Mouse (Mus musculus) neural tube, embryonic 11.5 days (tissue): ENCODE measurements at regions not wholly inside any gene's neighbourhood (a gene's known extent, or its start where the extent isn't known, plus 50 kb on each side); places are given as distances from the start of the nearest gene placed in this dataset.

ENCODE experiments used
- ATAC-seq: fragments of 200-750 bp; cut with Nextera tagmentation; 2 replicates; pipeline ENCODE4 v1.8.0; 2017; ENCODE audit warnings: moderate number of reproducible peaks, mild to moderate bottlenecking, moderate TSS enrichment, moderate library complexity; ENCODE audit not compliant: insufficient read depth, low FRiP score, low TSS enrichment
- DNase-seq: peaks from one replicate; pipeline ENCODE4 v3.0.0-alpha.2; 2015; ENCODE audit warnings: low spot score
- H3K27ac ChIP-seq: fragments of 300-500 bp; sonication (generic); 2 replicates; pipeline ENCODE4 v1.5.1; 2014; ENCODE audit warnings: low read depth, mild to moderate bottlenecking, low read length
- H3K27me3 ChIP-seq: fragments of 300-500 bp; sonication (generic); 2 replicates; pipeline ENCODE4 v1.6.1; 2014; ENCODE audit warnings: mild to moderate bottlenecking, low read length, mixed read lengths; ENCODE audit not compliant: control insufficient read depth, insufficient read depth
- H3K36me3 ChIP-seq: fragments of 300-500 bp; sonication (generic); 2 replicates; pipeline ENCODE4 v1.6.1; 2014; ENCODE audit warnings: mild to moderate bottlenecking, low read length, moderate library complexity, mixed read lengths; ENCODE audit not compliant: control insufficient read depth, insufficient read depth
- H3K4me1 ChIP-seq: fragments of 300-500 bp; sonication (generic); 2 replicates; pipeline ENCODE4 v1.6.1; 2014; ENCODE audit warnings: low read length, mixed read lengths; ENCODE audit not compliant: control insufficient read depth, insufficient read depth
- H3K4me2 ChIP-seq: fragments of 300-500 bp; sonication (generic); 2 replicates; pipeline ENCODE4 v1.6.1; 2014; ENCODE audit warnings: low read depth, mild to moderate bottlenecking, moderate library complexity
- H3K4me3 ChIP-seq: fragments of 300-500 bp; sonication (generic); 2 replicates; pipeline ENCODE4 v1.5.1; 2014; ENCODE audit warnings: low read depth, low read length
- H3K9ac ChIP-seq: fragments of 300-500 bp; sonication (generic); 2 replicates; pipeline ENCODE4 v1.6.1; 2014; ENCODE audit warnings: mild to moderate bottlenecking, low read length
- H3K9me3 ChIP-seq: fragments of 300-500 bp; sonication (generic); 2 replicates; pipeline ENCODE4 v1.6.1; 2016; ENCODE audit warnings: low read length; ENCODE audit not compliant: control insufficient read depth
- WGBS: fragments of 180-500 bp; shearing (Covaris S2); extraction: QIAGEN DNeasy Blood & Tissue Kit; methylation state at CpG from one replicate; pipeline ENCODE4 v1.1.7; 2014; 5-methylcytosine and 5-hydroxymethylcytosine counted together

DNA sequence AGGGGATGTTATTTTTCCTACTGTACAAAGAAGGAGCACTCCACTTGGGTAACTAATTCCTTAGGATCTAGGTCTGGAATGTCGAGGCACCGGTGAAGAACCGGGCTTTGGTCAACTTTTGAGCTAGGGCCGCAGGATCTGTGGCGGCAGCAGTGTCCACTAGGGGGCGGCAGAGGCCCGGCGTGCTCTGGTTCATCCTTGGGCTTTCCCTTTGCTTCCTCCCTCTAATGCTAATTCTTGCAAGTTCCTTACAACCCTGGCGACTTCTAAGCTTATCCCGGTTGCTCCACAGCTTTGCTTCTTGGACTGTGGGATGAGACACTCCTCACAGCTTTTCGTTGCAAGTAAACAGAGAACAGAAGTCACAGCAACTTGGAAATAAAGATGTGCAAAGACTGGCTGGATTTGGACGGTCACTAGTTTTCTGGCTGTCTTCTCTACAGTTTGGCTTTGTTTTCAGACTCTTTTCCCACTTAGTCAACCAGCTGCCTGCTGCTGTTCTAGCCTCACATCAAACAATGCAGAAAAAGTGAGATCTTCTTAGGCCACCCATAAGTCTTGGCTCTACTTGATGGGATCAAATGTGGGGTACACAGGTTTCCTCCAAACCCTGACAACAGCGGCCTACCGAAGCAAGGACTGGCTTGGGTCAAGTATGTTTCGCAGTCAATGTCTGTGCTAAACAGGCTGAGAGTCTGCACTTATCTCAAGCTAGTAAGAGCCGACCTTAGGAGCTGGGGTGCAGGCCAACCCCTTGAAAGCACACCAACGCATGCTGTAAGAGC, 51.2 kb upstream of the Tmem72 start:
- Histone ChIP-seq H3K27me3 (no peaks in the 10 kb centered on the region), H3K27ac (no peak overlapping the region), H3K4me1 (no peaks in the 10 kb centered on the region), H3K4me3 (no peak overlapping the region), H3K9ac (no peak overlapping the region), H3K9me3 (no peaks in the 10 kb centered on the region), H3K4me2 (no peak overlapping the region), H3K36me3 (no peaks in the 10 kb centered on the region)
- 37% methylated on average over 17 of the region's 17 CpGs for WGBS
- ATAC-seq, result peak; percentile 55; the same call in 1 of the 2 replicates
- peak; percentile 80 for DNase-seq

DNA sequence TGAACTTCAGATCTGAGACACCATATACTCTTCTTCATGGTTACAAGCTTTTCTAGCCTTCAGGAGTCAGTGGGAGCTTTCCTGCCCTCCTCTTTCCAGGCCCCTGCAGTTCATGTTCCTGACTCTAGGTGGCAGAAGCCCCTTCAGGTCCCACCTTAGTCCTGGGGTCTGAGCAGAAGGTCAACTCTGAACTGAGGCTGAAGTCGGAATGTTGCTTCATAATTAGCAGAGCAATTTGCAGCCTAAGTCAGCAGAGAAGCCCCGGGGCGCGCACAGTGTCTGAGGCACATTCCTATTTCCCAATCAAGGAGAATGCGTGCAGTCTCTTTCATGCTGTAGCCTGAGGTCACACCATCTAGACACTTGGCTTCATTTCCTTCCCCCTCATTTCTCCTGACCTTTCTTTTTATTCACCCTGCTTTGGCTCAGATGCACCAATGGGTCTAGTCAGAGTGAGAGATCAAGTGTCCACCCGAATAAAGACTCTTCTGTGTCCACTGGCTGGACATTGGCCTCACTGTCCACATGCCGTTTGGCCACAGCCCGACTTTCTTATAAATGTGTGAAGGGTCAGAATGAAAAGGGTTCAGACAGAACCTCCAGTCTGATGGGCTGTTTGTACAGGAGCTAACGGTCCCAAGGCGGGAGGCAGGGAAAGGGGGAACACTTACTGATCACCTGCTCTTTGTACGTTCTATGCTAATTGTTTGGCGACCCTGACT, 58.4 kb upstream of the Tmem72 start:
- ATAC-seq, result no peak
- no peak overlapping the region for H3K4me2 ChIP-seq
- no peak overlapping the region for H3K27ac ChIP-seq
- 75% methylated on average over 12 of the region's 12 CpGs for WGBS
- DNase-seq, result peak; percentile 52
- H3K9ac ChIP-seq, result no peak overlapping the region
- H3K27me3 ChIP-seq, result no peaks in the 10 kb centered on the region
- no peaks in the 10 kb centered on the region for H3K9me3 ChIP-seq
- no peaks in the 10 kb centered on the region for H3K36me3 ChIP-seq
- no peaks in the 10 kb centered on the region for H3K4me1 ChIP-seq
- no peak overlapping the region for H3K4me3 ChIP-seq

DNA sequence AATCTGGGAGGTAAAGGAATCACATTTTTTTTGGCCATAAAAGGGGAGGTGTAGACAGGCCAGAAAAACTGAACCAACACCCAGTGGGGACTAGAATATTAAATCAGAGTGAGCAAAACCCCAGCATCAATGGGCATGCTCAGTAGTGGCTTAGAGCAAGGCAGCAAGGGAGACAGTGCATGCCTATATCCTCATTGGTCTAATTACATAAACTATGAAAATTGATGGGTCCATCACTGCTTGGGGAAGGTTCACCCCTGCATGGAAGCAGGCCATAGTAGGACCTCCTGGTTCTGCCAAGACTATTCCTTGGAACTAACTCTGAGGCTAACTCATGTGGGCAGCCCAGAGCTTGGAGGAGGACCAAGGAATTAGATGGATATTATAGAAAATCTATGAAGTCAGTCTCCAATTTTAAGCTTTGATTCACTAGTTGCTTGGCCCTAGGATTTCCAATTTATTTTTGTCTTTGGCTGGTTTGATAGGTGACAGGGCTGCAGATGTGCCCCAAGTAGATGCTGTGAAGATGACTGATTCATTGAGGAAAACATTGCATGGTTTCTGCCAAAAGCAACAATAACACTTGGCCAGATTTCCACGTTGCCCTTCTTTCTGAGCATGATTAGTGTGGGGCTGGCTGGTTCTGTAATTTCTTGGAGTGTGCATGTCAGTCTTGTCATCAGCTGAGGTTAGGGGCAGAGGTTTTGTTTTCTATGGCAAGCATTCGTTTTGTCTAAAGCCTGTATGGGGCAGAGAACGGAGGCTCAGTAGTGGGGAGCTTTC, 70.0 kb upstream of the Tmem72 start:
- no peak overlapping the region for H3K9ac ChIP-seq
- H3K4me3 ChIP-seq, result no peak overlapping the region
- H3K36me3 ChIP-seq, result no peaks in the 10 kb centered on the region
- WGBS, result 67% methylated on average over 3 of the region's 3 CpGs
- DNase-seq (no peak), ATAC-seq (no peak)
- H3K4me1 ChIP-seq, result no peaks in the 10 kb centered on the region
- no peaks in the 10 kb centered on the region for H3K9me3 ChIP-seq
- no peak overlapping the region for H3K4me2 ChIP-seq
- no peak overlapping the region for H3K27ac ChIP-seq
- H3K27me3 ChIP-seq, result no peaks in the 10 kb centered on the region

DNA sequence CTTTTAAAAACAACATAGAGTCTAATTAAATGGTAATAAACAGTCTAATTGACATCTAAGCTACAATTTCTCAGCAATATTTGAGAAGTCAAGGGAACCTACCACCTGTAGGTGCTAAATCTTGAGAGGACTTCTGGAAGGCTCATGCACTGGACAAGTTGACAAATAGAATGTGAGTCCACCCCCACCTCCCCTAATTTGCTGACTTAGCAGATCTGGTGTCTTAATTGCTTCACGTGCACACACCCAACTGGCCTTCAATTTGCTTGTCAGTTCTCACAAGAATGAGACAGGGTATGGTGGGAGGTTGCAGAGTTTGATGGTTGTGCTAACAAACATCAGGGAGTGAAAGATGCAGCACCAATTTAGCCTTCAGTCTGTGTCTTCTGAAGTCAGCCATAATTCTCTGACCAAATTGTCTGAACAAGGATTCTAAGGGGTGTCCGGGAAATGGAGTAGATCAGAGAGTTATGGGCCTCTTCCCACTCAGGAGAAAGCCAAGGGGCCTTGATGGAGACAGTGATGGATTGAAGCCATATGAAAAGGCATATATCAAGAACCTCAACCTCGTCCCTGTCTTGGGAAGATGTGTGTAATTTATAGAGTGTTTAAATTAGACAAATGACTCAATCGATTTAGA, 76.7 kb upstream of the Tmem72 start:
- ATAC-seq, result no peak
- Histone ChIP-seq H3K4me1 (no peaks in the 10 kb centered on the region), H3K4me3 (no peak overlapping the region), H3K36me3 (no peaks in the 10 kb centered on the region), H3K27ac (no peak overlapping the region), H3K4me2 (no peak overlapping the region), H3K27me3 (no peaks in the 10 kb centered on the region), H3K9me3 (no peaks in the 10 kb centered on the region), H3K9ac (no peak overlapping the region)
- no peak for DNase-seq
- 43% methylated on average over 4 of the region's 4 CpGs for WGBS

DNA sequence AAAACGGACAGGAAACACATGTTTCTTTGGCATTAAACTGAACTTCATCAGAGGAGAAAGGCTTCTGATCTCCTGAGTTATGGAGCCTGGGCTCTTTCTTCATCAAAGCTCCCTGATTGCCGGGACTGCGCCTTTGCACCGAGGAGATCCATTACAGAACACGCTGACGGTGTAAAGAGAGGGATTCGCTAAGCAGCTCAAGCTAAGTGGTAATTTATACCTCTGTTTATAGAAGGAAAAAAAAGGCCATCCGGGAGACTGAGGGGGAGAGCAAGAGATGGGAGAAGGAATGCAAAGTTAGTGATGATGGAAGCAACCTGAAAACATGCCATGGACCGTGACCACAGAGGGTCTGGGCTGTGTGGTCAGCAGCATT, 77.2 kb upstream of the Tmem72 start:
- Histone ChIP-seq H3K9me3 (no peaks in the 10 kb centered on the region), H3K27me3 (no peaks in the 10 kb centered on the region), H3K36me3 (no peaks in the 10 kb centered on the region), H3K4me1 (no peaks in the 10 kb centered on the region), H3K4me2 (no peak overlapping the region), H3K9ac (no peak overlapping the region), H3K4me3 (no peak overlapping the region), H3K27ac (no peak overlapping the region)
- 35% methylated on average over 9 of the region's 9 CpGs for WGBS
- ATAC-seq (no peak), DNase-seq (no peak)

DNA sequence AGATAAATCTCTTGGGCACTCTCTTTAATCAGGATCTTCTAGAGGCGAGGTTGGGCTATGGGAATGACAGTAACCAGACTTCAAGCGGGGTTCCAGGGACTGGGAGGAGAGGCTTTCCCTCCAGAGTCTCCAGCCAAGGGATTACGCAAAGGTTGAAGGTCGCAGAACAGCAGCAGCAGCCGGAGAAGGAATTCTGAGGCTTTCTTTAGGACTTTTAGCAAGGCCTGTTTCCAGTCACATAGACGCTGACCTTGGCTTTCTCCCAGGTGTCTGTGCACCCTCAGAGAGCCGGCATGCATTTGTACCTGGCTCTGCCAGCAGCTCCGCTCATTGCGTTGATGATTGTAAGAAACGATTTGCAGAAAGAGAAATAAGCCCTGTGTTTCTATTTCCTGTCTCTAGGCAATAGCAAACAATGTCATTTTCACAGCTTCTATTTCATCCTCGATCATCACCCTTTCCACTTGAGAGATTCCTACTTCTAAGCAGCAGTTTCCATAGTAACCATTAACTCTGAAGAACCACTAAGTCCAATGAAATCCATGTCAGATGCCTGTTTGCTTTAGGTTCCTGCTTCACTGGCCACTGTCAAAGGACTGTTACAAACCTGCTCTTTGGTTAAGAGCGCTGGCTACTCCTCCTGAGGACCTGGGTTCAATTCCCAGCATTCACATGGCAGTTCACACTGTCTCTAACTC, 104.7 kb upstream of the Tmem72 start:
- H3K4me1 ChIP-seq, result no peaks in the 10 kb centered on the region
- H3K27ac ChIP-seq, result no peak overlapping the region
- no peaks in the 10 kb centered on the region for H3K36me3 ChIP-seq

DNA sequence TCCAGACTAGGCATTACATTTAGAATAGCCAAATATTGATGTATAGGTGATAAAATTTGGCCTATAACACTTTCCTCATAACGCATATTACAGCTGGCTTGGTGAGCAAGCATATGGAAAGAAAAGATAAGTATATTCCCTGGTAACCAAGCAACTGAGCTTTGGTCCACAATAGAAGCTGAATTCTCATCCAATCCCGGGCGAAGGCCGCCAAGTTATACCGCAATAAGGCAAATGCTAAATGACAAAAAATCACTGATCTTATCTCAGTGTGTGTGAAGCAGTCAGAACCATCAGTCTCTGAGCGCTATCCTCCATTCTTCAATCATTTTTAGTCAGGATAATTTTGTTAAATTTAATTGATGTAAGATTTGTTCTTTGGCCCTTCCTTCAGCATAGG, 105.9 kb upstream of the Tmem72 start:
- ATAC-seq (no peak), DNase-seq (no peak)
- Histone ChIP-seq H3K9me3 (no peaks in the 10 kb centered on the region), H3K4me3 (no peak overlapping the region), H3K4me1 (no peaks in the 10 kb centered on the region), H3K4me2 (no peak overlapping the region), H3K36me3 (no peaks in the 10 kb centered on the region), H3K27me3 (no peaks in the 10 kb centered on the region), H3K27ac (no peak overlapping the region), H3K9ac (no peak overlapping the region)
- whole genome bisulfite sequencing, result 93% methylated on average over 6 of the region's 6 CpGs

More for the DNA sequence above, 104.7 kb upstream of the Tmem72 start:
- no peaks in the 10 kb centered on the region for H3K27me3 ChIP-seq
- H3K4me3 ChIP-seq, result no peak overlapping the region
- no peaks in the 10 kb centered on the region for H3K9me3 ChIP-seq
- DNase-seq (no peak), ATAC-seq (no peak)
- H3K4me2 ChIP-seq, result no peak overlapping the region
- H3K9ac ChIP-seq, result no peak overlapping the region
- WGBS, result 66% methylated on average over 12 of the region's 12 CpGs

DNA sequence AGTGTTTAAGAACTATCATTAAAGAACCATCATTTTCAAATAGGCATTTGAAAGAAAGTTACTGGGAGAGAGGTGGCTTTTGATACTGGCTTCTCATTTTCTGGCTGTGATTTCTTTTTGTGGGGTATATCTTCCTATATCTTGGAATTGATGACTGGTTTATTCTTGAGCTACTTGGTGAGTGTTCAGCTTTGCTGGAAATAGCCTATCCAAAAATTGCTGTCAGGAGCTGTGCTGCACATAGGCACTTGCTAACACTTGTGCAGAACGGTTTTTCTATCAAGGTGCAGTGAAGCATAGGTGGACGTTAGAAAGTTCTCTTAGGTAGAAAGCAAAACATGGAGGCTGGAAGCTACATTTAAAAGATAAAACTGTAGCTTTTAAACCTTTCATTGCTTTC, 108.9 kb upstream of the Tmem72 start:
- H3K27ac ChIP-seq, result no peak overlapping the region
- ATAC-seq (no peak), DNase-seq (no peak)
- H3K36me3 ChIP-seq, result no peaks in the 10 kb centered on the region
- H3K4me2 ChIP-seq, result no peak overlapping the region
- WGBS, result 83% methylated on average over 2 of the region's 2 CpGs
- no peaks in the 10 kb centered on the region for H3K27me3 ChIP-seq
- no peak overlapping the region for H3K4me3 ChIP-seq
- H3K4me1 ChIP-seq, result no peaks in the 10 kb centered on the region
- H3K9ac ChIP-seq, result no peak overlapping the region
- H3K9me3 ChIP-seq, result no peaks in the 10 kb centered on the region
